Mouse (Mus musculus): Measurements from ENCODE around the gene Glyr1. TPM values are rescaled to one million over a fixed set of nuclear protein-coding genes. Genes with fewer than 3 reads are reported as not detected.

Glyr1 gene
- total RNA-seq, 2 experiments from 2014 or later, result 63.3 to 66.4 TPM

DNA sequence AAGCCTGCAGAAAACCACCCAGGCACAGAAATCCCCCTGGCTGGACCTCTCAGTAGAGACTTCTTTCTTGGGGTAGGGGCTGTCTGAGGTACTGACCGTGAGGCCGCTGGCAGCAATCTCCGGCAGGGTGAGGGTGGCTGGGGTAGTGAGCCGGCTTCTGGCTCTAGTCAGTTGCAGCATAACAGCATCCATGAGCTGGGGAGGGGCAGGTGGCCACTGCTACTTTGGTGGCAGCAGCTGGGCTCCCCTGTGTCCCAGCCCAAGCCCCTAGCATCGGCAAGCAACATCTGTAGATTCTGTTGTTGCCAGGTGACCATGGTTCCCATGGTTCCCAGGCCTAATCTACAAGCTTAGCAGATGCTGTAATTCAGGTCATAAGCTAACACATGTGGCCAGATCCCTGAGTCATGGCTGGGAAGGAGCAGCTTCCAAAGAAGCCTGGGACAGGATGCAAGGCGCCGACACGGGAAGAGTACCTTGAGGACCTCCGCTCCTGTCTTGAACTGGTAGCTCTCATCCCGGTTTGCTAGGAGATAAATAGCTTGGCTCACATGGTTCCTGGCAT is 39.2 kb downstream of the Glyr1 start:
- DNase-seq, result no peak

DNA sequence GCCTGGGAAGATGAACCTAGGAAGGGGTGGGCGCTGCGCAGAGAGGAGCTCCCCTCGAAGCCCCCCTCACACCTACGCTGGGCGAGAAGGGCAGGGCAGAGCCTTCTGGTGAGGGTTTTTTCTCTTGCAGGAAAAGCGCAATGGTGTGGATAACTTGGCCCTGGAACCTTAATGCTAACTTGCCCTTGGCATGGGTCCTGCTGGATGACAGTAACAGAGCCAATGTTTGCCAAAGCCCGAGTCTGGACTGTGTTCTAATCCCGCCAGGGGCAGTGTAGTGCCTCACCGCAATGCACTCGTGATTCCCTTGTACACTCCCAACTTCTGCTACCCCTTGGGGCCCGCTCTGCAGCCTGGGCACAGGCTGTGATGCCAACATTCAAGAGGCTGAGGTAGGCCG is 41.6 kb downstream of the Glyr1 start:
- DNase-seq, result no peak

DNA sequence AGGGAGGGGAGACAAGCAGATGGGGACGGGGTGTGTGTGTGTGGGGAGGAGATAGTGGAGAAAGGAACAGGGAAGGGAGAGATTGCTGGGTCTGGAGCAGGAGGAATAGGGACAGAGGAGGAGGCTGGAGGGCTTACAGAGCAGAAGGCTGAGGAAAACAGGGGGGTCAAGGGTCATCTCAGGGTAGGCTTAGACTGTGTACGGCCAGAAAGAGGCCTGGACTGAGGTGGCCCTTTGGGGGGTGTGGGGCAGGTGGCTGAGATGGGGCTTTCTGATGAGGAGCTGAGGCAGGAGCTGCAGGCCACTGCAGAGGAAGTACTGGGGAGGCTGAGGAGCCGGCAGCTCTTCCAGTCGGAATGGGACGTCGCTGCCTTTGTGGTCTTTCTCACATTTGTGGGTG is 42.2 kb downstream of the Glyr1 start:
- DNase-seq, result no peak

DNA sequence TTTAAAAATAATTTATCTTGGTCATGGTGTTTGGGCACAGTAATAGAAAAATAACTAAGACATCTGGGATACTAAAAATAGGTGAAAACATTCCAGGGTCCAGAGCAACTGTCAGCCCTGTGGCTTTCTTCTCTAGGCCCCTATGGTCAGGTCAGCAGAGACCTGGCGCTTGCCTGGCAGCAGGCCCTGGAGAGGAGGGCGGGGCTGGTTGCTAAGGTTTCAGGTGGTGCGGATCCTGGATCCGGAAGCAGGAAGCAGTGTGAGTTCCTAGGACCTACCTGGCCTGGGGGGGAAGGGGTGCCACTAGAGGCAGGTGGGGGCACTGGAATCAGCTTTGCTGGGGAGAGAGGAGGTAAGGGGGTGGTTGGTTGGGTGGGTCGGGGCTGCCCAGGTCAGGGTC is 42.6 kb downstream of the Glyr1 start, which contains the start of gene Smim22:
Gene Smim22 (plus strand): TSS at position 222 of the 400 bp plus-strand sequence.
- DNase-seq, result no peak

- no peak for DNase-seq
Observed at GRCm38 (mm10) chr16:5000611-5001010, 49.1 kb downstream of the Glyr1 start.

DNA sequence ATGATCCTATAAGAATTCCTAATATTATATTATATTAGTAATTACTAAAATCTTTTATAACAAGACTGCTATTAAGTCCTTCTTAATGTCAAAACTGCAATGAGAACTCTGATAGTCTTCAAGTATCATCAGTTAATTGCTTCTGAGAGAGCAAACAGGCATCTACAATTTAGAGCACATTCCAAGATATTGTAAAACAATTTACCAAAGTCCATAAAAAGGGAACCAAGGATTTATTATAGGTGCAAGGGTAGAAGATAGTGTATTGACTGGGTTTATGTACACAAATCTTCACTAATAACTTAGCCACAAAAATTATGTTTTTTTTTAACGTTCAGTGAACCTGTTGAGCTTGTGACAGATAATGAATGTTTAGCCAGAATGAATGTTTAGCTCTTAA is 50.7 kb downstream of the Glyr1 start:
- DNase-seq, result no peak

- peak; percentile 37 for DNase-seq
Observed at GRCm38 (mm10) chr16:4997553-4997952, 52.1 kb downstream of the Glyr1 start, which contains the start of gene Sept12. TSS of gene Sept12 (minus strand) at chr16:4997852.

- DNase-seq, result no peak
Observed at GRCm38 (mm10) chr16:4993276-4993675, 56.4 kb downstream of the Glyr1 start.

DNA sequence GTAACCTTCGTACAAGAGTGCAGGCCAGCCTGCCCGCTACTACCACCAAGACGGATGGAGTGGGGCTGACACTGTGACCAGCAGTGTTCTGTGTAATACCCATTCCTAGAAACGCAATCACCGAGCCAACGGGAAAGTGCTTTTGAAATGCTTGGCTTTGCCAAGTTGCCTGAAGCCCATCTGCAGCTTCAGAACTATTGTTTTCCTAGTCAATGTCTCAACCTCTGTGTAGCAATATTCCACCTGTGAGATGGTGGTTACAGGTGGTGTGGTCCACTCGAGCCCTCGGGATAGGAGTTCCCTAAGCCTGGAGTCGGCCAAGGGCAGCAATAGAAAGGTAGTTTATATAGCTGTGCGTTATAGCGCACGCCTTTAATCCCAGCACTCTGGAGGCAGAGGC is 64.9 kb downstream of the Glyr1 start:
- DNase-seq, result no peak

DNA sequence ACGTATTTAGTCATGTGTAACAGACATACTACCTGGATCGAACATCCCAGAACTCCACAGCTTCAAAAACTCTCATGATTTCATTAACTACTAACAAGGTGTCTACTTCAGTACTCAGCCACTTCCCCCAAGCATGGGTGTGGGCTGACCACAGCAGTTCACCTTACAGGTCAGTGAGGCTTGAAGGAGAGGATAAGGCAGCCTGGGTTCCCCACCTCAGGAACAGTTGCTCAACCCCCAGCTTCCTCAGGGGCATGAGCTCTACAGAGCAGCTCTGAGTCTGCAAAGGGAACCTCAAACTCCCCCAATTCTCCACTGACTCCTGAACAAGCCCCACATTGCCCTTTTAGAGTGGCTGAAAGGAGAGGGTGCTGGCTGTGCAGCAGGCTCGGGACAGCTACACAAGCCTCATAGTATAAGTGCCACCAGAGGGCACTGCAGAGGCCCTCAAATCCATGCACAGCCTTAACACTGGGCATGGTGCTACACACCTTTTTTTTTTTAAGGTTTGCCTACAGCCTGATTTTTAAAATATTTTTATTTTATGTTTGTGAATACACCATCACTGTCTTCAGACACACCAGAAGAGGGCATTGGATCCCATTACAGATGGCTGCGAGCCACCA is 69.8 kb downstream of the Glyr1 start:
- peak; percentile 32 for DNase-seq

GRCm38 (mm10) chr16:4978275-4979051 is 71.2 kb downstream of the Glyr1 start:
- DNase-seq, result peak; percentile 49

- DNase-seq, result no peak
Observed at GRCm38 (mm10) chr16:4976180-4976579, 73.5 kb downstream of the Glyr1 start.

DNA sequence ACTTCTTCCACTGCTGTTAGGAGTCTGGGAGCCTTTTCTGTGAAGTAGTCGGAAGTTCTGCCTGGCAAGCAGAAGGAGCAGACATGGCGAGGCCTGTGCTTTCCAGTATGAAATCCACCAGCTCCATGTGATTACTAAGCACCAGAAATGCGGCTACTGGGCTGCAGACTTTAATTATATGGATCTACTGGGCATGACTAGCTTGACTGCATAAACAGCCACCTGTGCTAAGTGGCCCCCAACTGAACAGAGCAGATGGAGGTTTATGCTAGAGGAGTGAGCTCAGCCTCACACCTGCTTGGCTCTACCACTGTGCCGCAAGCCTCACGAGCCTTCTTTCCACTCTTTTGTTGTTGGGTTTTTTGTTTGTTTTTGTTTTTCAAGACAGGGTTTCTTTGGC is 75.1 kb downstream of the Glyr1 start:
- no peak for DNase-seq

DNA sequence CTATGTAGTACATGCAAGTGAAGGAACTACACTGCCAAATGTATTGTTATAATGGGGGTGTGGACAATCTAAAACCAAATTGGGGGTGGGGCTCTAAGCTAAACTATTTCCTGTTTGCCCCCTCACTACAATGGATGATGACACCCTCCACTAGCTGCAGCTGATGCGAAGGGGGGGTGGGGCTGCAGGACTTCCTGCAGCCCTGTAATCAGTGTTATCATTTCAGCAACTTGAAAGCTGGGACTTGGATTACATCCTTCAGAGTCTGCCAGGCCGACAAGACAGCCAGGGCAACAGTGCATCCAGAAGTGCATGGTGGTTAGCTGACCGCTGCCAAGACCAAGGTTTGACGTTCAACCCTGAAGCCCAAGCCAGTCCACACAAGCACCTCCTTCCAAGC is 78.0 kb downstream of the Glyr1 start:
- peak; percentile 31 for DNase-seq

DNA sequence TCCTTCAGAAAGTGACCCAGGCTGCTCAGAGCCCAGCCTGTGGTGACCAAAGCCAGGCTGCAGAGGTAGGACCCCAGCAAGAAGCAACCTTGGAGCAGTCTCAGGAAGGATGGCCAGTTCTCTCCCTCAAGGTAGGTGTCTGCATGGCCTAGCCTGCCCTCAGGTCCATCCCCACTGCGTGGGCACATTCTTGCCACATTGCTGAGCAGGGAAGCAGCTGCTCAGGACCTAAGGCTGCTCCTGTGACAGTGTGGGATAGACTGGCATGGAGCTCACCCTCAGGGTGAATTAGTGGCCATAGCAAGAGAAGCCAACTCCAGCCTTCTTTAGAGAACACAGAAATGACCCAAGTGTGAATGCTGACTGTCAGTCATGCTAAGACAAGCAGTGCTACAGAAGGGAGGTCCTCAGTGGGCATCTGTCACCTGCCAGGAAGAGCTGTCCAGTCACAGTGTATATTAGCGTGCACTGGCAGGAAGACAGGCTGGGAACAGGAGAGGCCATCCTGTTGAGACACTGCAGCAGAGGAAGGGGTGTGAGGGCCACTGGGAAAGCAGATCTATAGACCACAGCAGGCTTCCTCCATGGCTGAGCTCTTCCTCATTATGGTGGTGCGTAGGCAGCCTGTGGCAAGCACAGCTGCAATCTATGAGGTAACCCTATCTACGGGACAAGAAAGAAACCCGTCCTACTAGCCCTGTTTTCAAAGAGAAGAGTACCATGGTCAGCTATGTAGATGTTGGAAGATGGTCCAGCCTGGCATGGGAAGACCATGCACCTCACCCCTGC is 80.4 kb downstream of the Glyr1 start:
- no peak for DNase-seq

DNA sequence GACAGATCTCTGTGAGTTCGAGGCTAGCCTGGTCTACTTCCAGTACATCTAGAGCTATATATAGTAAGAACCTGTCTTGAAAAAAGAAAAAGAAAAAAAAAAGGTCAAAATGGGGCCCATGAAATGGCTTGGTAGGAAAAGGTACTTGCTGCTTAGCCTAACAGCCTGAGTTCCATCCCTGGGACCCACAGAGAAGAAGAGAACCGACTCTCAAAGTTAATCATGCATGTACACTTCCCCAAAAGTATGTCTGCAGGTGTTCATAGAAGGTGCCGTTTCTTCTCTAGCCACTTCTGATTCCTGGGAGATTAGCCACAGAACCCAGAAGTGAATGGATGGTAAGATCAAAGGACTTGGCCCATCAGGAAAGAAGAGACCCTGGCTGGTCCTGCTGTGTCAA is 81.2 kb downstream of the Glyr1 start:
- DNase-seq, result no peak

DNA sequence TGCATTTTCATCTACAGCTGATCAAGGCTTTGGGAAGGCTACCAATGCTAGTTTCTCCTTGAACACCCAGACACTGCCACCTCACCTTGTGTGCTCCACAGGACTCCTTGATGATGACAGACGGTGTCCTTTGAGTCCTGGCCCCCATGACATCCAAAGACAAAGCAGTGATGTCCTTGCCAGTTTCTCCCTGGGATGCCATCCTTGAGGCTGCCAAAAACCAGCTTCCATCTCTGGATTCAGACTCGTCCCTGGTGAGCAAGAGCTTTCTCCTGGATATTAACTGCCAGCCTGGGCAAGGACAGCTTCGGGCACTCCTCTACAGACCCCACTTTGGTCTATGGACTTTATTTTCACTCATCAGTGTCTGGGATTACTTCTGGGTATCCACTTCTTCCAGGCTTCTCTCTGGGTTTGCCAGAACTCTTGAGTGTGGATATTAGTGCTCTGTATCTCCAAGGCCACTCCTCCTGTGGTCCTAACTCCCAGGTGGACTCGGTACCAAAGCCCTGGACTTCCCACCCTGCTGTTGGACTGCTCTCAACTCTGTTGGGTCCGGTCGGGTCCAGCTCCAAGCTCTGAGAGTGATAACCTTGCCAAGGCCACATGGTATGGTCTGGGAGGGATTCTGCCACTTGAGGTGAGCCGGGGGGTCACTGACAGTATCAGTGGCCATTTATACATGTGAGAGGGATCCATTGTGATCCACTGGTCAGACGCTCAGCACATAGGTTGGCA is 84.1 kb downstream of the Glyr1 start:
- DNase-seq, result no peak

- DNase-seq, result no peak
Observed at GRCm38 (mm10) chr16:4964731-4965391, 84.8 kb downstream of the Glyr1 start.
